Mouse (Mus musculus): ENCODE data around the gene Mettl7b. TPM values are rescaled to one million over a fixed set of nuclear protein-coding genes. Genes with fewer than 3 reads are reported as not detected.

Mettl7b gene
- polyA plus RNA-seq (2017; shearing (Covaris generic)), result not detected

GRCm38 (mm10) chr10:128960590-128961584, at the start of gene Mettl7b:
Mettl7b (minus strand) TSS chr10:128960988.

GRCm38 (mm10) chr10:129010288-129010841, 49.6 kb upstream of the Mettl7b start, which contains the start of gene Olfr763:
Olfr763 (plus strand) TSS chr10:129010791.

GRCm38 (mm10) chr10:128989131-128989530, 28.3 kb upstream of the Mettl7b start, which contains the start of gene Olfr9:
Olfr9 (plus strand) TSS chr10:128989431.

GRCm38 (mm10) chr10:128933574-128933973, 27.2 kb downstream of the Mettl7b start, which contains the start of gene Itga7:
Itga7 (plus strand) TSS chr10:128933818.

GRCm38 (mm10) chr10:128923935-128924334, 36.9 kb downstream of the Mettl7b start, which contains the start of gene Bloc1s1:
Bloc1s1 (minus strand) TSS chr10:128924035.

GRCm38 (mm10) chr10:128922822-128923012, 38.1 kb downstream of the Mettl7b start, which contains the start of gene Rdh5:
Rdh5 (minus strand) TSS chr10:128922888.

Other genes starting within 250 kb of the Mettl7b start
- gene Dgka, start 216.1 kb downstream of the Mettl7b start, polyA plus RNA-seq (2017; shearing (Covaris generic)), result 635 TPM
- gene Pym1, start 213.1 kb downstream of the Mettl7b start, polyA plus RNA-seq (2017; shearing (Covaris generic)), result 23.9 TPM
- gene Mmp19, start 170.1 kb downstream of the Mettl7b start, polyA plus RNA-seq (2017; shearing (Covaris generic)), result not detected
- gene Dnajc14, start 156.9 kb downstream of the Mettl7b start, polyA plus RNA-seq (2017; shearing (Covaris generic)), result 57.7 TPM
- 2.0 TPM for gene Tmem198b, start 156.6 kb downstream of the Mettl7b start, polyA plus RNA-seq (2017; shearing (Covaris generic))
- 108 TPM for gene Sarnp, start 143.7 kb downstream of the Mettl7b start, polyA plus RNA-seq (2017; shearing (Covaris generic))
- gene Ormdl2, start 139.3 kb downstream of the Mettl7b start, polyA plus RNA-seq (2017; shearing (Covaris generic)), result 34.9 TPM
- gene Gdf11, start 69.3 kb downstream of the Mettl7b start, polyA plus RNA-seq (2017; shearing (Covaris generic)), result 2.0 TPM
- gene Cd63, start 60.0 kb downstream of the Mettl7b start, polyA plus RNA-seq (2017; shearing (Covaris generic)), result not detected
- 6.6 TPM for gene Rdh5, start 38.1 kb downstream of the Mettl7b start, polyA plus RNA-seq (2017; shearing (Covaris generic))
- 118 TPM for gene Bloc1s1, start 37.0 kb downstream of the Mettl7b start, polyA plus RNA-seq (2017; shearing (Covaris generic))
- 45.8 TPM for gene Itga7, start 27.2 kb downstream of the Mettl7b start, polyA plus RNA-seq (2017; shearing (Covaris generic))
- 0.20 TPM for gene Olfr9, start 28.4 kb upstream of the Mettl7b start, polyA plus RNA-seq (2017; shearing (Covaris generic))
- gene Olfr763, start 49.8 kb upstream of the Mettl7b start, polyA plus RNA-seq (2017; shearing (Covaris generic)), result not detected
- not detected for gene Olfr764-ps1, start 78.9 kb upstream of the Mettl7b start, polyA plus RNA-seq (2017; shearing (Covaris generic))
- not detected for gene Olfr765, start 89.0 kb upstream of the Mettl7b start, polyA plus RNA-seq (2017; shearing (Covaris generic))
- not detected for gene Olfr766-ps1, start 108.0 kb upstream of the Mettl7b start, polyA plus RNA-seq (2017; shearing (Covaris generic))
- not detected for gene Olfr767, start 121.9 kb upstream of the Mettl7b start, polyA plus RNA-seq (2017; shearing (Covaris generic))
- not detected for gene Olfr768, start 138.4 kb upstream of the Mettl7b start, polyA plus RNA-seq (2017; shearing (Covaris generic))
- gene Olfr769, start 156.9 kb upstream of the Mettl7b start, polyA plus RNA-seq (2017; shearing (Covaris generic)), result not detected
- not detected for gene Olfr770, start 178.0 kb upstream of the Mettl7b start, polyA plus RNA-seq (2017; shearing (Covaris generic))
- not detected for gene Olfr771, start 203.8 kb upstream of the Mettl7b start, polyA plus RNA-seq (2017; shearing (Covaris generic))
- gene Olfr772, start 216.9 kb upstream of the Mettl7b start, polyA plus RNA-seq (2017; shearing (Covaris generic)), result not detected
- gene Olfr773, start 226.4 kb upstream of the Mettl7b start, polyA plus RNA-seq (2017; shearing (Covaris generic)), result not detected